Mouse (Mus musculus) heart, postnatal 25 days (tissue): ENCODE data around the gene Fgfr2. TPM values are rescaled to one million over a fixed set of nuclear protein-coding genes. Genes with fewer than 3 reads are reported as not detected.

Source experiments
- DNase-seq: peaks from one replicate; pipeline ENCODE4 v3.0.0; 2022; ENCODE audit warnings: low spot score
- intact Hi-C: fragments of 180-260 bp; cut with DNase I; formaldehyde crosslinking; loops from one replicate; pipeline ENCODE4 v1.15.1; 2025
- total RNA-seq, 2 experiments: library from RNA; stranded (reverse); gene quantifications; 2 replicates each; pipeline ENCODE4 v1.2.3; 2021

Gene Fgfr2
- total RNA-seq, 2 experiments from 2014 or later = 1.7 to 1.8 TPM

DNA sequence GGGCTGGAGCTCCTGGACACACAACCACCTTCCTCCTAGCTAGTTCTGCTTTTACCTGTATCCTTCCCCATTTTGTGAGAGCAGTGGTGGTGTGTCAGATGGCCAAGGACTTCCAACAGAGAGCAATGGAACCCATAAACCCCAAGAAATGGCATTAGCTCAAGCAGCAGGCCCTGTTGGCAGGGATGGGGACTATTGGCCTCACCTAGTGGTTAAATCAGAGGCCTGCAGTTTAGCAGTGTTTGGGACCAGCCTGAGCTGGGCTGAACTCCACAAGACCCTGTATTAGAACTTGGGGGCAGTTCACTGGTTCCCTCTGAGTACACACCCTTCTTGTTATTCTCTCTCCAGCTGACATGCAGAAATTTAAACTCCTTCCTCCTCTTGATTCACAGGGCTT is 1262.0 kb downstream of the Fgfr2 start:
- intact Hi-C loops = no loop called here
- no peak for DNase-seq

GRCm38 (mm10) chr7:131855641-131856040 is 1267.5 kb downstream of the Fgfr2 start:
- DNase-seq = no peak
- intact Hi-C loops = no loop called here

DNA sequence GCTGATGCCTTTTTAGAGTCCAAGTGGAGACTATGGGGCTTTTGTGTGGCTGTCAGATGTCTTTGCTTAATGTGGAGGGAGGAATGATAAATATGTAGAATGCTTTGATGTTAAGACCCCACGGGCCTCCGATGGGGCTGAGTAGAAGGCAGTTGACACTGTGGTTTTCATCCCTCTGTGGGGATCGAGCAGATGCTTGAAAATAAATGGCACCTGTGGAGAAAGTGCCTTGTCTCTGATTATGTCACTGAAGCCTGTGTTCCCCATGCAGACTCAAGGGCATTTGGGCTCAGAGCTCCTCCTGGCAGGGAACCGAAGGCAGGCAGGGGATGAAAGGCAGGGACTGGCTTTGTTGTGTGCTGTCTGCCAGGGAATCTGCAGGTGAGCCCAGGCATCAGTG is 1272.6 kb downstream of the Fgfr2 start:
- intact Hi-C loops = no loop called here
- no peak for DNase-seq

- intact Hi-C loops = no loop called here
- no peak for DNase-seq
Observed at GRCm38 (mm10) chr7:131846066-131846905, 1276.9 kb downstream of the Fgfr2 start.

- intact Hi-C loops = no loop called here
Observed at GRCm38 (mm10) chr7:131830261-131830660, 1292.9 kb downstream of the Fgfr2 start.

GRCm38 (mm10) chr7:131826811-131827210 is 1296.3 kb downstream of the Fgfr2 start:
- DNase-seq = no peak
- intact Hi-C loops = no loop called here

More at GRCm38 (mm10) chr7:131830261-131830660, 1292.9 kb downstream of the Fgfr2 start:
- no peak for DNase-seq

DNA sequence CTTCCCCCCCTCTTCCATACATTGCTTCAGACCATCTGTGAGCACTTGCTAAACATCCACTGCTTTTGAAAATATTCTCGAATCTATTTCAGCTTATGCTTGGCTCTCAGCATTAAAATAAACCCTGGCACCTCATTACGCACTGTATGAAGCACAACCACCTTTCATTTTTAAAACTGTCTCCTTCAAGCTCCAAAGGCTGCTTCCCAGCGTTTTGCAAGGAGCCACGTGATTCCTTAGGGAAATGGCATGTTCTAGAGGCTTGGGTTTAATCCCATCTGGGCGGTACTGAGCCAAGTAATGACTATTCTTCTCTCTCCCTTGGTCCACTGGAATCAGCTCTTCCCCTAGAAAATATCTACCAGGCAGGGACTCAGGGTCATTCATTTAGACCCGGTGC is 1305.2 kb downstream of the Fgfr2 start:
- intact Hi-C loops = no loop called here
- no peak for DNase-seq

DNA sequence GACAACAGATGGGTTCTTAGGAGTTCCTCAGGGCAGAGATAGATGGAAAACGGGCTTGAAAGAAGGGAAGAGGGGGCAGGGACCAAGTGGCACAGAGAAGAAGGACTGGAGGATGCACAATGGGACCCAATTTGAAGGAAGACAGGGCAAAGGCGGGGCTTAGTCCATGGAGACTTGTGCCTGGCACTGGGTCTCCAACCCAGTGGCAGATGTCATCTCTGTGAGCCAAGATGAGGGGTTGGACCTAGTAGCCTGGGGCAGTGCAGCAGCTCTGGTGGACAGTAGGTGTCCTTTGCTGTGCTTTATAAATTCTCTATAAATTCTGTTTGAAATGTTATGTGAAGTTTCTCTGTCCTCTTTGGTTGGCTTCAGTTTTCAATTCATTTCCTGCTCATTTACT is 1306.5 kb downstream of the Fgfr2 start:
- intact Hi-C loops = no loop called here
- no peak for DNase-seq

GRCm38 (mm10) chr7:131812116-131812515 is 1311.0 kb downstream of the Fgfr2 start:
- DNase-seq = no peak
- intact Hi-C loops = no loop called here

GRCm38 (mm10) chr7:131810916-131811315 is 1312.2 kb downstream of the Fgfr2 start:
- no peak for DNase-seq
- intact Hi-C loops = no loop called here

DNA sequence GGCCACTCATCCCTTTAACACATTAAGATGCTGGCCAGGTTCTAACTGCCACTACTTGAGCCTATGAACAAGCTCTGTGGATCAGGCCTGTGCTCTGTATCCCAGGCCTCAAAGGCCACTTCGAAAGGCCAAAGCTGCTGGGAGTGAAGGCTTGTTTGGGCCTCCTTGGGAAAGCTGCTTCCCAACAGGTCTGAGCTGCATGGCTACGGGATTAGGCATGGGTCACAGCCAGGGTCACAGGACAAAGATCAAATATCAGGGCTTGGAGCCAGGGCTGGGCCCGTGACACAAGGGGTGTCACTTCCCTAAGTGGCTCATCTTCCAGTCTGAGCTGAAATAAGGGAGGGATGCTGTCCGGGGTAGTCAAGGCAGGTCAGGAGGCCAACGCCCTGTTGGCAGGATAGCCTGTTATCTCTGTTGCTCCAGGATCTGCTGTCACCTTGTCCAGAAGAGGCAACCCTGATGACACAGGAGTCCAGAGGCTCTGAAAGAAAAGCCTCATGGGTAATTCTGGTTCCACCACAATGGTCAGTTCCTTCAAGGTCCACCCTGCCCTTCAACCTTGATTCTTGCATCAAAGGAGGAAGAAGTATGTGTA is 1313.5 kb downstream of the Fgfr2 start:
- intact Hi-C loops = no loop called here
- no peak for DNase-seq

GRCm38 (mm10) chr7:131807257-131807656 is 1315.9 kb downstream of the Fgfr2 start:
- no peak for DNase-seq
- intact Hi-C loops = no loop called here

DNA sequence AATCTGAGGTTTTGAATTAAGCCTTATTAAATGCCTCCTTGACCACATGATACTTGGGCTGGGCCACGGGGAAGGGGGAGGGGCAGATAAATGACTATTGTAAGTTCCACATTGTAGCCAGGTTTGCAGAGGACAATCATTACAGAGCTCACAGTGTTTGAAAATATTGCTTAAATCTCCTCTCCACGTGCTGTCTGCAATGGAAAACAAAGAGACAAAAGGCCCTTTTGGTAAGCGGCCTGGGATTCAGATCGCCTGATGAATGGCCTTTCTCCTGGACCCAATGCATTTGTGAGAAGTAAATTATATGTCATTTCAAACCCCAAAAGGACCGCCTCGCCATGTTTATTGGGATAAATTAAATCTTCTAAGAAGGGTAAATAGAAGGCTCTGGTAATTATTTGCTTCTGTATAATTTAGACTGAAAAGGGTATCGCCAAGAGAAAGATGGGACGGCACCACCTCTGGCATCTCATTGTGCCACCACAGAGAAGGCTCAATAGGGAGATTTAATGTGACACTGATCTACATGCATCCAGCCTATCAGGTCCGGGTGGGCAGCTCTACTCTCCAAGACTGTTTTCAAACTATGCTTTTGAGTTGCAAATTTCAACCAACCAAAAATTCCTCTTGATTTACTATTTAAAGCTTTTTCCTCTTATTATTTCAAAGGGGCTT is 1317.5 kb downstream of the Fgfr2 start:
- intact Hi-C loops = no loop called here
- no peak for DNase-seq

- no peak for DNase-seq
- intact Hi-C loops = no loop called here
Observed at GRCm38 (mm10) chr7:131800416-131801045, 1322.6 kb downstream of the Fgfr2 start.

- intact Hi-C loops = no loop called here
- DNase-seq = no peak
Observed at GRCm38 (mm10) chr7:131797161-131797560, 1326.0 kb downstream of the Fgfr2 start.

DNA sequence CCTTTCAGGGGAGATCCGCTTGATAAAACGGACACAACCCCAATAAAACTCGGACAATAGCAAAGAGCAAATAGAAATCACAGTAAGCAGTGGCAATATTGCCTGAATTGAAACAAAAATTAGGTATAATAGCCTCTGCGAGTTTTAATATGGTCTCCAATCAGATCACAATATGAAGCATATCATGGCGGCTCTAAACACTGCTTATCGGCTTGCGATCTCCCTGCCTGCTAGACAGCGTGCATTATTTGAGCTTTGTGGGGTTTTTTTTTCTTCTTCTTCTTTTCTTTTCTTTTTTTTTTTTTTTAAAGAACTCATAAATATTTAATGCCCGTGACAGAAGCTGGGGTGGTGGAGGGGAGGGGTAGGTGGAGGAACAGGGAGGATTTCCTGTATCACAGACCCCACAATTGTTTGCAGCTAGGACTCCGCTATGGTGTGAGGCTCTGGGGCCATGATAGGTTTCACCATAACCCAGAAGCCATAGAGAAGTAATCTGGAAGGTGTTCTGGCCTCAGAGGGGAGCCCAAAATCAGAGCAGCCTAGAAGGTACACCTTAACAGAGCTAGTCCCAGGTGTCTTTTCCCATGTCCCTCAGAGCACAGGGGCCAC is 1334.4 kb downstream of the Fgfr2 start:
- intact Hi-C loops = no loop called here
- DNase-seq = no peak

- intact Hi-C loops = no loop called here
- no peak for DNase-seq
Observed at GRCm38 (mm10) chr7:131785721-131786120, 1337.4 kb downstream of the Fgfr2 start.

GRCm38 (mm10) chr7:131778271-131778985 is 1344.7 kb downstream of the Fgfr2 start:
- no peak for DNase-seq
- intact Hi-C loops = no loop called here

DNA sequence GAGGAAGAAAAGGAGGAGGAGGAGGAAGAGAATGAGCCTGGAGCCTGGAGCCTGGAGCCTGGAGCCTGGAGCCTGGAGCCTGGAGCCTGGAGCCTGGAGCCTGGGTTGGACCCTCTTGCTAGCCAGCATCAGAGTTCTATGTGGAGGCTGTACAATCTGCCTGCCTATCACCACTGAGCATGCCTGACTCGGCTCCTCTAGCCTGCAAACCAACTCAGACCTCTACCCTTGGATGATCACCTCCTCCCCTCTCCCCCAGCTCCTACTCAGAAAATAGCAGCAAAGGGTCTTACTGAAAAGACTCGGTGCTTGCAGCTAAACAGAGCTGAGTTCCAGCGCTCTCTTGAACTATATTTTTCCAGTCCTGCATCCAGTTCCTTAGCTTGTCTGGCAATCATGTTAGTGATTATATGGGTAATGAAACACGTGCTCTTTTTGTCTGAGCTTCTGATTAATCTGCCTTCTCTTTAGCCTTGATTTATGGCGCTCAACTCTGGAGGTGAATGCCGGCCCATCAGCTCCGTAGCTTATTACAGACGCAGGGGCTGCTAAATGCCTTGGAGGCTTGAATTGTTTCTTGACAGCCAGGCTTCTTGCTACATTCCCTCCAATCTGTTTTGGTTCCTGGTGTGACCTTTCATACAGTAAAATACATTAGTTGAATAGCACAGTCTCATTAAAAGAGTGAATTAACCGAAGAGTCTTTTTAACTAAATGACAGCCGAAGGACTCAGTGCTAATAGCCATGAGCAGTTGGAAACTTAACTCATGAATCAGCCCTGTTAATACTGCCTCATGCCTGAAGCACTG is 1345.5 kb downstream of the Fgfr2 start:
- no peak for DNase-seq
- intact Hi-C loops = no loop called here
